Mouse (Mus musculus) heart, adult 18-20 months (tissue): ENCODE results near the gene Hsd17b14. TPM values are rescaled to one million over a fixed set of nuclear protein-coding genes. Genes with fewer than 3 reads are reported as not detected.

Experiments
- DNase-seq, 2 experiments: peaks; one replicate each; pipeline ENCODE4 v3.0.0; 2021 to 2022; ENCODE audit warnings: mixed read lengths in 1 of 2
- total RNA-seq, 2 experiments: library from RNA; stranded (reverse); gene quantifications; 2 replicates each; pipeline ENCODE4 v1.2.3; 2021

Gene Hsd17b14
- total RNA-seq, 2 experiments from 2014 or later = 0.41 TPM; not detected in 1

GRCm38 (mm10) chr7:45605704-45606289 is 51.1 kb downstream of the Hsd17b14 start:
- DNase-seq = no peak

- no peak for DNase-seq
Observed at GRCm38 (mm10) chr7:45609511-45609910, 54.8 kb downstream of the Hsd17b14 start.

- peak in 1 of 2 experiments; percentile 27 for DNase-seq
Observed at GRCm38 (mm10) chr7:45616277-45616676, 61.6 kb downstream of the Hsd17b14 start.

GRCm38 (mm10) chr7:45617042-45617695 is 62.5 kb downstream of the Hsd17b14 start, which contains the start of gene Fut1:
Gene Fut1 (plus strand): TSS chr7:45617289.
- DNase-seq = no peak

Other genes starting within 250 kb of the Hsd17b14 start
- 10 to 100 TPM; 20.0 to 27.9 TPM for gene Trpm4, start 221.1 kb upstream of the Hsd17b14 start, total RNA-seq
- gene Hrc, start 219.6 kb upstream of the Hsd17b14 start, total RNA-seq = 100 to 1,000 TPM; 954 to 975 TPM
- under 1 TPM in 1 of 2 experiments, not detected in 1; 0.33 TPM for gene Ppfia3, start 187.9 kb upstream of the Hsd17b14 start, total RNA-seq
- gene Lin7b, start 184.3 kb upstream of the Hsd17b14 start, total RNA-seq = 1 to 10 TPM; 1.7 to 2.3 TPM
- gene Snrnp70, start 159.2 kb upstream of the Hsd17b14 start, total RNA-seq = 10 to 100 TPM; 81.1 to 85.7 TPM
- gene Kcna7, start 149.2 kb upstream of the Hsd17b14 start, total RNA-seq = 1 to 10 TPM; 6.1 to 7.4 TPM
- gene Ntf5, start 141.2 kb upstream of the Hsd17b14 start, total RNA-seq = under 1 TPM; 0.25 to 0.28 TPM
- not detected for gene Lhb, start 134.1 kb upstream of the Hsd17b14 start, total RNA-seq
- 100 to 1,000 TPM in 1 of 2 experiments, 10 to 100 TPM in 1; 99.2 to 105 TPM for gene Gys1, start 120.0 kb upstream of the Hsd17b14 start, total RNA-seq
- gene Ruvbl2, start 116.8 kb upstream of the Hsd17b14 start, total RNA-seq = 10 to 100 TPM; 25.2 to 26.5 TPM
- 100 to 1,000 TPM; 287 to 382 TPM for gene Ftl1, start 95.0 kb upstream of the Hsd17b14 start, total RNA-seq
- 10 to 100 TPM; 23.4 to 24.1 TPM for gene Bax, start 88.0 kb upstream of the Hsd17b14 start, total RNA-seq
- gene Tulp2, start 73.0 kb upstream of the Hsd17b14 start, total RNA-seq = not detected
- gene Gm45808, start 68.1 kb upstream of the Hsd17b14 start, total RNA-seq = 10 to 100 TPM in 1 of 2 experiments, 1 to 10 TPM in 1; 8.7 to 12.3 TPM
- gene Dhdh, start 66.1 kb upstream of the Hsd17b14 start, total RNA-seq = 10 to 100 TPM in 1 of 2 experiments, 1 to 10 TPM in 1; 7.9 to 13.1 TPM
- 100 to 1,000 TPM; 129 to 143 TPM for gene Nucb1, start 44.5 kb upstream of the Hsd17b14 start, total RNA-seq
- 10 to 100 TPM; 31.6 to 33.7 TPM for gene Ppp1r15a, start 28.6 kb upstream of the Hsd17b14 start, total RNA-seq
- 1 to 10 TPM; 2.0 to 2.5 TPM for gene Plekha4, start 28.6 kb upstream of the Hsd17b14 start, total RNA-seq
- 100 to 1,000 TPM; 225 to 264 TPM for gene Bcat2, start 15.3 kb downstream of the Hsd17b14 start, total RNA-seq
- gene Fgf21, start 60.6 kb downstream of the Hsd17b14 start, total RNA-seq = not detected
- not detected for gene Fut1, start 62.4 kb downstream of the Hsd17b14 start, total RNA-seq
- under 1 TPM; 0.17 to 0.26 TPM for gene Izumo1, start 66.9 kb downstream of the Hsd17b14 start, total RNA-seq
- 10 to 100 TPM; 21.6 to 26.8 TPM for gene Rasip1, start 72.6 kb downstream of the Hsd17b14 start, total RNA-seq
- 1 to 10 TPM; 2.4 to 2.6 TPM for gene Mamstr, start 85.1 kb downstream of the Hsd17b14 start, total RNA-seq
- gene Fut2, start 111.5 kb downstream of the Hsd17b14 start, total RNA-seq = under 1 TPM; 0.42 to 0.46 TPM
- not detected for gene Ntn5, start 129.1 kb downstream of the Hsd17b14 start, total RNA-seq
- gene Sec1, start 139.5 kb downstream of the Hsd17b14 start, total RNA-seq = under 1 TPM; 0.18 to 0.30 TPM
- 1 to 10 TPM; 3.4 to 5.9 TPM for gene Car11, start 144.9 kb downstream of the Hsd17b14 start, total RNA-seq
- 10 to 100 TPM; 12.1 to 15.0 TPM for gene Dbp, start 150.2 kb downstream of the Hsd17b14 start, total RNA-seq
- 100 to 1,000 TPM; 574 to 615 TPM for gene Rpl18, start 160.6 kb downstream of the Hsd17b14 start, total RNA-seq
- 10 to 100 TPM; 18.4 to 20.2 TPM for gene Sphk2, start 163.1 kb downstream of the Hsd17b14 start, total RNA-seq
- under 1 TPM; 0.30 to 0.62 TPM for gene Fam83e, start 166.3 kb downstream of the Hsd17b14 start, total RNA-seq
- gene Spaca4, start 170.9 kb downstream of the Hsd17b14 start, total RNA-seq = not detected
- gene Lmtk3, start 228.8 kb downstream of the Hsd17b14 start, total RNA-seq = not detected
- gene Sult2b1, start 229.8 kb downstream of the Hsd17b14 start, total RNA-seq = not detected